Mouse (Mus musculus) embryonic fibroblast, embryonic 13.5 days (primary cell): ENCODE measurements at regions not wholly inside any gene's neighbourhood (a gene's known extent, or its start where the extent isn't known, plus 50 kb on each side); places are given as distances from the start of the nearest gene placed in this dataset.

Source experiments
- CTCF ChIP-seq: IDR thresholded peaks from 2 replicates; pipeline ENCODE4 v1.5.1; 2011; ENCODE audit warnings: mild to moderate bottlenecking, control low read depth, low read length, moderate library complexity, borderline replicate concordance; ENCODE audit not compliant: insufficient read depth
- POLR2A ChIP-seq: IDR thresholded peaks from 2 replicates; pipeline ENCODE4 v1.6.1; 2011; ENCODE audit warnings: low read depth, mild to moderate bottlenecking, control low read depth, low read length, moderate library complexity

DNA sequence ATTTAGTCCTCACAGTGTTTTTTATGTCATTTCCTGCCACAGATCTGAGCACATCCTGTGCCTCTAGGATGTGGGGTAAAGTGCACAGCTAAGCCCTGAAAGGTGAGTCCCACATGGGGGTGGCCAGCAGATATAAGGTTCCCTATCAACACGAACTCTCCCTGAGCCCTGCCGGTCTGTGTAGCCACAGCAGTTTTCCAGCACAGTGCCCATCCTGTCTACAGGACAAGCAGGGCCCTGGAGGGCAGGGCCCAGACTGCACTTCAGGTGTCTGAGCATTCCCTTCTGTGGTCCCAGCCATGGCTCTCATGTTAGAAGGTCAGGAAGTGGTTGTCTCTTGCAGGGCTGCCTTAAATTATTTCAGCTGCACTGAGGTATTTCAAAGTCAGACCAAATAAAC lies 104.3 kb upstream of the Klf13 start:
- TF ChIP-seq CTCF (no peak), POLR2A (no peak)
